Mouse (Mus musculus) right cerebral cortex, postnatal 14 days (tissue): ENCODE measurements around the gene Etfrf1.

Experiments
- DNase-seq: peaks from one replicate; pipeline ENCODE4 v3.0.0; 2022

Gene Etfrf1

DNA sequence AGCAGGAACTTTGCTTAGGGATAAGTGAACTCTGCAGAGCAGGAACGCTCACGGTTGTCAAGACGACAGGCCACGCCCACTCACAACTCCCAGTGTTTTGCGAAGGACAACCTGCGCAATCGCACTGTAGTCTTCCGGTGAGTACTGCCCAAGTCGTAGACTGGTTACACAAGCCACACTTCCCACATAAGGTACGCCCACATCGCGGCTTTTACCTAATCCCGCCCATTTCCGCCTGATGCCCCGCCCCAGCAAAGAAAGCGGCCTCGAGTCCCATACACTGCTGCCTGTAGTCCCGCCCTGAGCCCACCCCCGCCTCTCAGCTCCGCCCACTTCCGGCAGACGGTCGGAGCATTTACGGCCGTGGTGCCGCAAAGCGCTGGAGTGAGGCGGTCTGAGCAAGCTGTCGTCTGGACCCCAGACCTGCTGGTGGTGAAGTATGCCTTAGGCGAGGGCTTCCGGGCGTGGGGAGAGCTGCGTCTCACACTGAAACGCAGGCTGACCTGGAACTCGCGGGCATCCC, at the start of gene Etfrf1, which contains the start of gene Casc1:
Gene Etfrf1 (plus strand): TSS at position 319 of the 523 bp plus-strand sequence.
Gene Casc1 (minus strand): TSS at position 190 of the 523 bp plus-strand sequence.
- DNase-seq = peak; percentile 96

DNA sequence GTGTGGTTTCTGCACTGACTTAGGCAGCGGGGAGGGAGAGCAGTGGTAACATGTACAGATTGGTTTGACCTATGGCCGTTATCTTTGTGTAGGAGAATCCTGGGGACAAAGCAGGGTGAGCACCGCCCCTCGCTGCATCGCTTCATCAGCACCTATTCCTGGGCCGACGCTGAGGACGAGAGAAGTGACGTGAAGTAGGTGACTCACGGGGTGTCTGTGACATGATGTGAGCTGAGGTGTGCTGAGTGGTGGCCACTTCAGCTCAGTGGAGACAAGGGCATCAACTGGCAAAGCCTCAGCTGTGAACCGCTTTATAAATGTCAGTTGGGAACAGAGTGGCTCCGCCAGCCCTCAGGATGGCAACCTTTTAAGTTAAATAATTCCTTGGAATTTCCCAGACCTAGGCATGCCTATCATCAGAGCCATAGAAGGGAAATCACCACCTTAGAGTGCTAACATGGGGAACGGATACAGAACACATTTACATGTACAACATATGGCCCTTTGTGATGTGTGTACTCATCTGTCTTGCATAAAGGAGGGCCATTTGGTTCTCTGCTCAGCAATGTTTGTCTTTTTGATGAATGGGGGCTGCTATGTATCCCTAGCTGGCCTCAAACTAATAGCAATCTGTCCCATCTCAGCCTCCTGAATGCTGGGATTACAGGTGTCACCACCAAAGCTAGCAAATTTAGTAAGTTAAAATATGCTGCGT, 38.9 kb upstream of the Etfrf1 start:
- DNase-seq = no peak

DNA sequence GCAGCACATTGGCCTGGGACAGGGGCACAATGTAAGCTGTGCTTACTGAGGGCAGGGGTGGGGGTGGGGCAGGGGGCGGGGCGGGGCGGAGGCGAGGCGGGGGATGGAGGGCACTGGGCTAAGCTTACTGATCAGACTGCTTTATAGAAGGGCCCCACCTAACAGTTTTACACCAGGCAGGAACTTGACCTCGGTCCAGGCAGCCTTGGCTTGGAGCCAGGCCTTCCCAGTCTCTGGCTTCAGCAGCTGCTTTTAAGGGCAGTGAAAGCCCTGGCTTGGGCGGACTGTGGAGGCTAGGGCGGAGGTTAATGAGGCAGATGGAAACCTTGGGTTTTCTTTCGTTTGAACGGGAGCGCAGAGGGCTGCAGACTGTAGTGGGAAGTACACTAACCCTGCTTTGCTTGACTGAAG, 37.1 kb upstream of the Etfrf1 start:
- DNase-seq = peak; percentile 39

DNA sequence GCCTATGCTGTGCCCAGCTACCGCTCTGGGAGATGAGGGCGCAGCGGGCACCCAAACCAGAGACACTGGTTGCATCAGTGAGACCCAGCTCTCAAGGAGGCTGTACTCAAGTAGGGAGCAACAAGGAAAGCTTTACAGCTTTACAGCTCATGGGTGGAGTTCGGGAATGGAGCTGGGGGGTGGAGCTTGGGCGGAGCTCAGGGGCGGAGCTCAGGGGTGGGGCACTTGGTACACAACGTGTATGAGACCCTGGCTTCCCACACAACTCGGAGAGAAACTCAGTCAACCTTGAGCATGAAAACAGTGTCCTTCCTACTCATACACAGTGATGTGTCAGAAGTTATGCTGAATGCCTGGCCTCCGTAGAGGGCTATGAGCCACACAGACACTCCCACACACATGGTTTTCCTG, 35.4 kb upstream of the Etfrf1 start:
- DNase-seq = no peak

DNA sequence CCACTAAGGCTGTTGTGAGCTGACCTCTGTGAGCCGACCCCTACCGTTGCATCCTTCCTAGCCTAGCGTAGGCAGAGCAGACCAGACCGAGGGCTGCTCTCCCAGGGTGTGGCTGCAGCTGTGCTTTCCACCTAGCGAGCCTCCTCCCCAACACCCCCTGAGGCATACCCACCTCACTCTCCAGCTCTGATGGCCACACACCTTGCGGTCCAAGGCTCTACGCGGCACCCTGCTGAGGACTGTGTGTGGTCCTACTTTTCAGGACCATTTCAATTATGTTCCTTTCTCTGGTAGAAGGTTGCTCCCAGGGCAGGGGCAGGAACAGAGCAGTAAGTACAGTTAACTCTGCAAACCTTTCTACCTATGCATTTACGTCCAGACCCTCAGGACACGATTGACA, 34.5 kb upstream of the Etfrf1 start:
- DNase-seq = no peak

DNA sequence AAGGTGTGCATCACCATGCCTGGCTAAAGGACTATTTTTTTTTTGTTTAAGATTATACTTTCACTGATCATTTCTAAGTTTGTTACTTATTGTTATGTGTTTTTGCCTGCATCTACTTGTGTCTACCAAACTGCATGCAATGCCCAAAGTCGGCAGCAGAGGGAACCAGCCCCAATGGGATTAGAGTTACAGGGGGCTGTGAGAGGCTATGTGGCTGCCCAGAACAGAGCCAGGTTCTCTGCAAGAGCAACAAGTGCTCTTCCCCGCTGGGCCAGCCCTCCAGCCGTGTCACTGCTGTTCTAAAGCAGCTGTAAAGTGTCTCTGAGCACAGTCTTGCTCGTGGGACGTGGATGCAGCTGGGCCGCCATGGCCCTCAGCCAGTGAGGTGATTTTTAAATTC, 31.3 kb upstream of the Etfrf1 start:
- DNase-seq = peak; percentile 60

DNA sequence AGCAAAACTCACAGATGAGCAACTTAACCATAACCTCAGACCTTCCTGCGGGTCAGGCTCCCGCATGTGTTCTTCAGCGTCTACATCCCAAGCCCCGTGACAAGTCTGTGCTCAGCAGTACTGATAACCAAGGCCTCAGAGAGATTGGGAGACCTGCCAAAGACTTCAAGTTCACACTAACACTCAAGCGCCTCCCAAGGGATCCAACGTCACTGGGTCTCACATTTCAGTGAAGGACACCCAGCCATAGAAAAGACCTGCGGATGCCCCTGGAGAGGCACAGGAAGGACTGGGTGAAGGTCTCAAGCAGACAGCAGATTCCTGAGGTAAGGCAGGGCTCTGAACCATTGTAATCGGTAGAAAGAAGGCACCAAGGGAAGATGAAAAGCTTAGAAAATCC, 28.9 kb upstream of the Etfrf1 start:
- DNase-seq = no peak

DNA sequence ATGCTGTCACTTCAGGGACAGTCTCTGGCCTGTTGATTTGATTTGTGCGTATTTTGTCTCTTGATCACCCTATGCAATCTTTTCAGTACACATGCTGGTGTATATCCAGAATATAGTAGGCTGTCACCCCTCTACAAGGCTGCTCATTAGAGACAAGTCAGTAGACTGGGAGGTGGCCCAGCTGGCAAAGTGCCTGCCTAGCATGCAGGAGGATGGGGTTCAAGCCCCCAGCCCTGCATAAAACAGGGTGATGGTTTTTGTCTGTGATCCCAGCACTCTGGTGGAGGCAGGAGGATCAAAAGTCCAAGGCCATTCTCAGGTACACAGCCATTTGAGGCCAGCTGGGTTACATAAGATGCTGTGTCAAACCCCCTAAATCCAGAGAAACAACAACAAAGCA, 24.8 kb upstream of the Etfrf1 start:
- no peak for DNase-seq

DNA sequence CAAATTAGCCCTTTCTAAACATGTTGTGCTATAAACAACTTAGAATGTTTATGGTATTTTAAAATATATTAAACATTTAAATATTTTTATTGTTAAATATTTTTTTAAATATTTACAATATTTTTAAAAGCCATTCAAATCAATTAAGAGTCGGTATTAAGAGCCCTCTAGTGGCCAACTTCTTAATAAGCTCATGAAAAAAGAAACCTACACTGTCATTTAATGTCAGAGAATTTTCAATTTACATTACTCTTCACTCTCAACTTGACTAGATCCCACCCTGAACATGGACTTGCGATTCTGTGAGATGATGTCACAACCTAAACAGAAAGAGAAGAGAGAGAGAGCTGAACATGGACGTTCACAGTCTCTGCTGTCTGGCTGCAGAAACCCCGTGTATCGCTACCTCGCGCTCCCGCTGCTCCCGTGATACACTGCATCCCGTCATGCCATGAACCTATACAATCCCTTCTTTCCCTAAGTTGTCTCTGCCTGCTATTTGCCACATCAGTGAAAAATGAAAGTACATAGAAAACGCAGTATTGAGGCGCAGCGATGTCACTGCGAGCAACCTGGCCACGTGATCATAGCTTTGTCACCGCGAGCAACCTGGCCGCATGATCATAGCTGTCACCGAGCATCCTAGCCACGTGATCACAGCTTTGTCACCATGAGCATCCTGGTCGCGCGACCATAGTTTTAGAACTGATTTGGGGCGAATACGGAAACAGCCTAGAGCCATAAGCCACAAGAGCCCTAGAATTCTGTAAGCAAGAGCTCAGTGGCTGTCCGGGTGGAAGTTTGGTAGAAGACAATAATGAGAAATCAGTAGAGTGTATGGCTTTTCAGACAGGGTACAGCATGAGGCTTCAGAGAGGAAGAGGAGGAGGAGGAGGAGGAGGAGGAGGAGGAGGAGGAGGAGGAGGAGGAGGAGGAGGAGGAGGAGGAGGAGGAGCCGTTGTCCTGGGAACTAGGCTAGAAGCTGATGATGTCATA, 23.5 kb upstream of the Etfrf1 start:
- DNase-seq = peak; percentile 38

DNA sequence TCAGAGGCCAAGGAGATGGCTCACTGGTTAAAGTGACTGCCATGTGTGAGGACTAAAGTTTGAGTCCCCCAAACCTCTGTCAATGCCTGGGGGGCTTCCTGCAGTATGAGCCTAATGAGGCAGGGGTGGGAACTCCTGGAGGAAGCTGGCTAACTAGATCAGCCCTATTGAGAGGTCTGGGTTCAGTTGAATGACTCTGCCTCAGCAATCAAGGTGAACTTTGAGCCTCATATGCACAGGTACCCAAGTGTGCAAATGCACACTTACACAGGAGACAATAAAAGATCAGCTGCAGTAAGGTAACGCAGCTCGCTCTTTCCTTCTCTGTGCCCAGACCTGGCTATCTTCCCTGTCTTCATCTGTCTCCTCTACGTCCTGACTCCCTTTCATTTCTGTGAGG, 17.9 kb upstream of the Etfrf1 start:
- DNase-seq = no peak

DNA sequence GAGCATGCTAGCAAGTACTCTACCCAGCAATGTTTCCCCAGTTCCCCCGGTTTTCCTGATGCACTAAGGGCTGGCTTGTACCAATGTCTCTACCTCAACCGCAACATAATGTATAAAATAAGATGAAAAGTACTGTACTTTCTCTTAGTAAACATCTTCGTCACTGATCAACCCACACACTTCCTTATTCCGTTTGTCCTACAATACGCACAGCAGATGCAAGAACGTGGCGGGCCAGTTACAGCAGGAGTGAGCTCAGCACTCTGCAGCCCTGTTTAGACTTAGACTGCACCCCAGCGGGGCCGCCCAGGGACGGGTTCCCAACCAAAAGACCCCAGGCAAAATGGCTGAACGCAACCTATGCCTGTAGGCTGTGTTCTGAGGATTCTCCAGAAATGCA, 17.5 kb upstream of the Etfrf1 start:
- DNase-seq = no peak

DNA sequence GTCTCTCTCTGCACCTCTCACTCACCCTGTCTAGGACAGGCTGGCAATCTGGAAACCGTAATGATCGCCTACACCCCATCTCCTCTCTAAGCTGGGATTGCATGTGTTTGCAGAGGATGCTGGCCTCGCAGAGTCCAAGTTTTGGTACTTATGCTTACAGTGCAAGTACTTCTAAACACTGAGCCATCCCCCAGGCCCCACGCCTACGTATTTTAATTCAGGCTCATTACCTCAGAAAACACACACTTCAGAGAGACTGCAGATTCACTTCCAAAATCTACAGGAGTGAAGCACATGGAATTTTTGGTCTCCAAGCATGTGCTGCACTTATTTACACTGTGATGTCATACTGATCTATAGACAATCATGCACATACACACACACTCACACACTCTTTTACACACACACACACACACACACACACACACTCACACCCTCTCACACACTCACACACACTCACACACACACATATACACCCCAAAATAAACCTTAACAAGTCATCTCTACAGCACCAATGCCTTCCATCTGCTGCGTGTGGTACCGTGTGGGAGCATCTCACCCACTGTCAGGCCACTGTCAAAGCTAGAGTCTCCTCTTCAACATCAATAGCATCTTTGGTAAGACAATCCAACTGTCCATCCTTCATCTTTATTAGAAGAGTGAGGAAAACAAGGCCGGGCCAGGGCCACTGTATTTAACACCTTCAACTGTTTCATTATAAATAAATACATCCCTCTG, 12.8 kb upstream of the Etfrf1 start:
- DNase-seq = no peak

DNA sequence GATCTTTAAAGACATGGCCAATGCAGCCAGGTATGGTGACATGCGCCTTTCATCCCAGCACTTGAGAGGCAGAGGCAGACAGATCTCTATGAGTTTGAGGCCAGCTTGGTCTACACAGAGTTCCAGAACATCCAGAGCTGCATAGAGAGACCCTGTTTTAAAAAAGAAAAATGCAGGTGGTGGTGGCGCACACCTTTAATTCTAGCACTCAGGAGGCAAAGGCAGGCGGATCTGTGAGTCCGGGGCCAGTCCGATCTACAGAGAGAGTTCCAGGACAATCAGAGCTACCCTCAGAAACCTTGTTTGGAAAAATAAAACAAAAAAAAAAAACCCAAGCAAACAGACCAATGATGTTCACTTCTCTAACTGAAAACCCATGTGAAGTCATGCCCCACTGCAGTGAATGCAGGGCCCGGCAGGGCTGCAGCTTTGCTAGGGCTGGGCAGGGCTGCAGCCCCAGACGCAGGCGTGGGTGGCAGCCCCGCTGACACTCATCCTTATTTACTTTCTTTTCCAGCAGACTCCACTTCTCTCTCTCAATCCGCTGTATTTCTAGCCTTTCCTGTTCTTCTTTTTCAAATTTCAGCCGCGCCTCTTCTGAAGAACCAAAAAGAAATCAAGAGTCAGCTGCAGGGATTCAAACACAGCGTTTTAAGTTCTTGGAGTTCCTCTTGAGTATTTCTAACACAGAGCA, 8.4 kb upstream of the Etfrf1 start:
- DNase-seq = no peak

DNA sequence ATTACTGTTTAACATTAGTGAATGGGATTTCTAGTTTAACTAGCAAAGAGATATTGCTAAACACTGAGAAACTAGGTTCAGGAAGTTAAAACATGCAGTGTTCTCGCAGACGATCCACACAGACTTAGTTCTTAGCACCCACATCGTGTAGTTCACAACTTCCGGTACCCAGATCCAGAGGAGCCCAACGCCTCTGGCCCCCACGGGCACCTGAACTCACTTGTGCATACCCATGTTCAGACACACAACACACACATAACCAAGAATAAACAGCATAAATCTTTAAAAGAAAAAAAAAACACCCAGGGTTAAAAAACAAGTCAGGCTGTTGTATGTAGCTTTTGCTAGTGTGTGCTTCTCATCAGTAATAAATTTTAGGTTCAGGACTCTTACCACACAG, 6.5 kb upstream of the Etfrf1 start:
- no peak for DNase-seq

DNA sequence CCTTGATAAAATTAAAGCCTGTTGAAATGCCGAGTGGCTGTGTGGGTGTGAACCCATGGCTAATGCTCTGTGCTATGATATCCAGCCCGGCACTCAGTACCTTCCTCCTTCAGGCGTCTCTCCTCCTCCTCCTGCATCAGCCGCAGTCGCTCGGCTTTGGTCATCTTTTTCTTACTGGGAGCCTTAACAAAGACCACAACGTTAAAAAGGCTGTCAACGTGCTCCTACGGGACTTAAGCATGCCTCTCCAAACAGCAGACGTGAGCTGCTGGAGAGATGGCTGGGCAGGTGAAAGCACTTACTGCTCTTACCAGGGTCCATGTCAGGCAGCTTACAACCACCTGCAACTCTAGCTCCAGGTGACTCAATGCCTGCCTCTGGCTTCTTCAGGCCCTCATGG, 5.8 kb upstream of the Etfrf1 start:
- DNase-seq = no peak

DNA sequence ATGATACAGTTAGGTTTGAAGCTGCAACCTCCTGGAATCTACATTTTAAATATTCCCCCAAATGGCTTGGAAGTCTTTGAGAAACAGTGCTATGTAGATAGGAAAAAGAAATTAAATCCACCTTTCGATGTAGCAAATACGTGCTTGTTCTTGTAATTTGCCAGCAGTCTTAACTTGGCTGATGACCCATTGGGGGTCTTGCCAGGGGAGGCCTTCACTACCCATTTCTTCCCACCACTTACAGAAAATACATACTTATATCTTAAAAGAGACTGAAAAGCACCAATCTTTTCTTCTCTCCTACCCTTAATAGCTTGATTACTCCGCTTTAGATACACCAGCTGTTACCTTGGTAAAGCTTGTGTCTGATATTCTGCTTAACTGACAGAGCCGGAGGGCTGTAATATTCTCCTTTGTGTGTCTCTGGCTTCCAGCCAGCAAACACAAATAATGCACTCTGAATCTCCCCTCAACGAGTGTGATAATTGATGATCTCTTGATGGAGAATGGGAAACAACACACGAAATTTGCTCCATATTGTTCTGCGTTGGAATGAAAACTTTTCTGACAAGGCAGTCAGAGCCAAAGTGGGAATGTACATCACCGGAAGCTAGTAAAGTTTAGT, 766 bp upstream of the Etfrf1 start:
- DNase-seq = no peak

DNA sequence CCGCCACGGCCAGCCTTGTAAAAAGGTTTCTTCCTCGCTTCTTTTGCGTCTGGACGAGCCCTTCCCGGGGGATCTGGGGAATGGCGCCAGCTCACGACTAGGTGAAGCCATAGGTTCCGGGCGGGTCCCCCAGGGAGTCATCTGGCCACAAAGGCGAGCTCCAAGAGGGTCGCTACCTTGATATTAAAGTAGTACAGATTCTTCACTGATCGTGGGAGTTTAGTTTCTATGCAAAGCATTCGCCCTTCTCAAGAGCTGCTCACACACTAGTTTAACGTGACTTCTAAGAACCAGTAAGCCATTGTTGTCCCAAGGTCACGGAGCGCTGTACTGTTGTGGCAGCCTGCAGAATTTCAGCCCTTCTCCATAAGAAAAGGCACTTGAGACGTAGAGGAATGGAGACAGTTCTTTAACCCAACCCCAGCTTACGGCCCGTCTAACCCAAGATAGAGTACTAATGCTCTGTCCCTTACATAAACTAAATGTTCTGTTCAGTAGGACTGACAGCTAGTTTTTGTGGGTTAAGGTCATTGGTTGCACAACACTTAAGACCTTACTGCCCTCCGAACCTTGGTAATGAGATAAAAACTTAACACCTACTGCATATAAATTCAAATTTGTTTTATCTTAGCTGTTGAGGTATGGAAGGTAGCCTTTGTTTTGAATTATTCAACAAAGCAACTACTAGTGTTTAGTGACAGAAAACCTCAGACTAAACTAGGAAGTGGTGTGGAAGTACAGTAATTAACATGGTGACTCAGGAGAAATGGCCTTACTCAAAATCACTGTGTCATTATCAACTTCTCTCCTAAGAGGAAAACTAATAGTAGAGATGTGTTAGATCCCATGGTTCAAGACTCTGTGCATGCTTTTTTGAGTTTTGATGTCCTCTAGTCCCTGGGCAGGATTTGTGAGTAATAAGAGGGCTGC, 707 bp downstream of the Etfrf1 start:
- no peak for DNase-seq

DNA sequence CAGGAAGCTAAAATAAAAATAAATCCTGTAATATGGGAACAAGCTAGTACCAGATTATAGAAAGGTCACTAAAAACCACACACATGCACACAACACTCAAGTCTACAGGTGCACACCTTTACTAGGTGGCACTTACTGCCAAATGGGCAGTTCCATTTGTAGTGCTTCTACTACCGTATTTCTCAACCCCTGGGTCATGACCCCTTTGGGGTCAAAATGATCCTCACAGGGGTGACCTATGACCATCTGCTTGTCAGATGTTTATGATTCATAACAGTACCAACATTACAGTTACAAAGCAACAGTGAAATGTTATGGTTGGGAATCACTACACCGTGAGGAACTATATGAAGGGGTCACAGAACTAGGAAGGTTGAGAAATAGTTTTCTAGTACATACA, 3.0 kb downstream of the Etfrf1 start:
- DNase-seq = no peak

DNA sequence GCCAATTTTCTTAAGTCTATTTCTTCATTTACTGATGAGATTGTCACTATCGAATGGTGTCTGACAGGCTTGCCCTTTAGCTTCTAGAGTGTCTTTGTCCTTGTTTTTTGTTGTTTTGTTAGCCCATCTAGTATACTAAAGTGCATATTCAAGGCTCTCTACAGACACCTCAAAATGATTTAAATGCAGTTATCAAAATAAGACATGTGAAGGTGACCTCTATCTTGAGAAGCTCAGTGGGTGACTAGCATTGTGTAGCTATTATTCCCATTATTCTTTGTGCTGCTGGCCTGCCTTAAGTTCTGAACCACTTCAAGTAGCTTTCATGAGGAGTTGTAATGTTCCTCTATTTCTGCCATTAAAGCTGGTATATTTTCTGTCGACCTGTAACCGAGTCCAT, 4.9 kb downstream of the Etfrf1 start:
- no peak for DNase-seq

DNA sequence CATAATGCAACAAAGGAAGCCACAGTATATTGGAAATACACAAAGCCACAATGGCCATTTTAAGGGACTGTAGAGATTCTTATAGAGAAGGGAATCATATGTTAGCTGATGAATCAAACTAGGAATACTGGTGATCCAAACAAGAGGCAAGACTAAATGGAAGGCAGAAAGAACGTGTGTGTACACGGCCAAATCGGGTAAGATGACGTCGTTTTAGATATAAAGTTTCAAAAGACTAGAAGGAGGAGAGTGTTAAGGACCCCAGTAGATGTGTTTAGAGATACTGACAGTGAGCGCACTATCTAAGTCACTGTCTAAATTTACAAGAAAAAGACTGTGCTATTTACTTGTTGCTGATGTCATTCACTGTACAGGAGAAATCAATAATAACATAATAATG, 13.3 kb downstream of the Etfrf1 start:
- DNase-seq = no peak

DNA sequence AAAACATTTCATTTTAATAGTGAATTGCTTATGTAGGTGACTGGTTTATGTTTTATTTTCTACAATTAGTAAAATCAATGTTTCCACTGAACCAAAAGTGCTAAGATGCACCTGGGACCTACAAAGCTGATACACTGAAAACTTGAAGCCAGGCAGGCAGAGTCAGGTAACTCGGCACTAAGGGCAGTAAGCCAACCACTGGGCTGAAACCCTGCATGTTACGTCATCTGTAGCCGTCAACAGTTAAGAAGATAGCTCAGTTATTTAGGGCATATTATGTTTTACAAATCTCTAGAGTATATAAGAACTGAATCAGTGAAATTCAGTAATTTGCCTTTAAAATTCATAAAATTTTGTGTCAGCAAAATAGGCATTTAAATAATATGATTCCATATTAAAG, 15.4 kb downstream of the Etfrf1 start:
- DNase-seq = no peak
